Mouse (Mus musculus): Measurements from ENCODE around the gene Magea6. TPM values are rescaled to one million over a fixed set of nuclear protein-coding genes. Genes with fewer than 3 reads are reported as not detected.
"Not testable (repeated sequence)": the region's sequence is repeated elsewhere in the genome, so short reads cannot be mapped to it uniquely, and the experiment has no call there.

The Magea6 gene
- total RNA-seq (2014; rRNA removed) (not detected in 2 replicates), polyA plus RNA-seq (2015; fragmentation: Nextera tagmentation; extraction: Ambion mirVana) (not detected in 2 replicates)

GRCm38 (mm10) chrX:154935887-154936286 lies at the start of gene Magea6:
TSS of gene Magea6 (minus strand) at chrX:154935987.
- H3K9me3 ChIP-seq (ENCODE audit: low read length); H3K27ac ChIP-seq (ENCODE audit: low read depth, low read length); H3K27me3 ChIP-seq (ENCODE audit: insufficient read depth, low read length); H3K4me2 ChIP-seq (ENCODE audit: low read depth); H3K9ac ChIP-seq; H3K36me3 ChIP-seq (ENCODE audit: insufficient read depth); ATAC-seq; H3K4me1 ChIP-seq (ENCODE audit: insufficient read depth); H3K4me3 ChIP-seq (ENCODE audit: low read depth, low read length); DNase-seq: not testable (repeated sequence)
- 51% methylated on average over 1 of the region's 1 CpGs for WGBS

GRCm38 (mm10) chrX:154949405-154949804 lies 13.6 kb upstream of the Magea6 start, which contains the start of gene Magea3:
TSS of gene Magea3 (minus strand) at chrX:154949505.
- H3K27me3 ChIP-seq (ENCODE audit: insufficient read depth, low read length); DNase-seq; H3K27ac ChIP-seq (ENCODE audit: low read depth, low read length); H3K4me3 ChIP-seq (ENCODE audit: low read depth, low read length); H3K36me3 ChIP-seq (ENCODE audit: insufficient read depth); ATAC-seq; H3K4me1 ChIP-seq (ENCODE audit: insufficient read depth); H3K9me3 ChIP-seq (ENCODE audit: low read length); H3K4me2 ChIP-seq (ENCODE audit: low read depth); H3K9ac ChIP-seq: not testable (repeated sequence)
- WGBS, result 31% methylated on average over 1 of the region's 1 CpGs

GRCm38 (mm10) chrX:154890167-154890566 lies 45.6 kb downstream of the Magea6 start, which contains the start of gene Cldn34b1:
TSS of gene Cldn34b1 (minus strand) at chrX:154890267.
- ATAC-seq, result not testable (repeated sequence)

More at GRCm38 (mm10) chrX:154890167-154890566, 45.6 kb downstream of the Magea6 start, which contains the start of gene Cldn34b1:
- not testable (repeated sequence) for H3K4me1 ChIP-seq (ENCODE audit: insufficient read depth); H3K27me3 ChIP-seq (ENCODE audit: insufficient read depth, low read length); H3K4me2 ChIP-seq (ENCODE audit: low read depth); H3K36me3 ChIP-seq (ENCODE audit: insufficient read depth); H3K4me3 ChIP-seq (ENCODE audit: low read depth, low read length); H3K9ac ChIP-seq; DNase-seq; H3K9me3 ChIP-seq (ENCODE audit: low read length); H3K27ac ChIP-seq (ENCODE audit: low read depth, low read length)
- WGBS, result 89% methylated on average over 3 of the region's 3 CpGs

Other genes with a start within 250 kb of the Magea6 start
- not detected in 2 replicates for gene Cldn34b1, start 45.7 kb downstream of the Magea6 start, total RNA-seq (2014; rRNA removed)
- gene Cldn34b1, start 45.7 kb downstream of the Magea6 start, polyA plus RNA-seq (2015; fragmentation: Nextera tagmentation; extraction: Ambion mirVana), result not detected in 2 replicates
- gene Magea3, start 13.5 kb upstream of the Magea6 start, total RNA-seq (2014; rRNA removed), result not detected in 2 replicates
- not detected in 2 replicates for gene Magea3, start 13.5 kb upstream of the Magea6 start, polyA plus RNA-seq (2015; fragmentation: Nextera tagmentation; extraction: Ambion mirVana)
- not detected in 2 replicates for gene Magea8, start 59.9 kb upstream of the Magea6 start, total RNA-seq (2014; rRNA removed)
- gene Magea8, start 59.9 kb upstream of the Magea6 start, polyA plus RNA-seq (2015; fragmentation: Nextera tagmentation; extraction: Ambion mirVana), result not detected in 2 replicates
- gene Magea5, start 127.2 kb upstream of the Magea6 start, total RNA-seq (2014; rRNA removed), result not detected in 2 replicates
- gene Magea5, start 127.2 kb upstream of the Magea6 start, polyA plus RNA-seq (2015; fragmentation: Nextera tagmentation; extraction: Ambion mirVana), result not detected in 2 replicates
- gene Magea1, start 153.8 kb upstream of the Magea6 start, total RNA-seq (2014; rRNA removed), result not detected in 2 replicates
- not detected in 2 replicates for gene Magea1, start 153.8 kb upstream of the Magea6 start, polyA plus RNA-seq (2015; fragmentation: Nextera tagmentation; extraction: Ambion mirVana)
- not detected in 2 replicates for gene Magea2, start 157.7 kb upstream of the Magea6 start, total RNA-seq (2014; rRNA removed)
- gene Magea2, start 157.7 kb upstream of the Magea6 start, polyA plus RNA-seq (2015; fragmentation: Nextera tagmentation; extraction: Ambion mirVana), result not detected in 2 replicates
- not detected in 2 replicates for gene Cldn34b2, start 192.4 kb upstream of the Magea6 start, total RNA-seq (2014; rRNA removed)
- not detected in 2 replicates for gene Cldn34b2, start 192.4 kb upstream of the Magea6 start, polyA plus RNA-seq (2015; fragmentation: Nextera tagmentation; extraction: Ambion mirVana)